Mouse (Mus musculus) stomach, embryonic 16.5 days (tissue): ENCODE measurements around the gene Oscp1. TPM values are rescaled to one million over a fixed set of nuclear protein-coding genes. Genes with fewer than 3 reads are reported as not detected.

Experiments
- ATAC-seq: fragments of 200-750 bp; cut with Nextera tagmentation; 2 replicates; pipeline ENCODE4 v1.8.0; 2017; ENCODE audit warnings: moderate number of reproducible peaks, moderate TSS enrichment; ENCODE audit not compliant: insufficient read depth, low FRiP score
- H3K27ac ChIP-seq: fragments of 300-500 bp; sonication (generic); 2 replicates; pipeline ENCODE4 v1.5.1; 2014; ENCODE audit warnings: low read length
- H3K27me3 ChIP-seq: fragments of 300-500 bp; sonication (generic); 2 replicates; pipeline ENCODE4 v1.6.1; 2014; ENCODE audit warnings: low read length, control low read depth, mixed read lengths; ENCODE audit not compliant: control insufficient read depth, insufficient read depth
- H3K36me3 ChIP-seq: fragments of 300-500 bp; sonication (generic); 2 replicates; pipeline ENCODE4 v1.6.1; 2014; ENCODE audit warnings: low read length; ENCODE audit not compliant: control insufficient read depth, insufficient read depth
- H3K4me1 ChIP-seq: fragments of 300-500 bp; sonication (generic); 2 replicates; pipeline ENCODE4 v1.6.1; 2014; ENCODE audit warnings: low read length, control low read depth, mixed read lengths; ENCODE audit not compliant: control insufficient read depth, insufficient read depth
- H3K4me2 ChIP-seq: fragments of 300-500 bp; sonication (generic); 2 replicates; pipeline ENCODE4 v1.6.1; 2014; ENCODE audit warnings: low read depth, low read length, mixed read lengths
- H3K4me3 ChIP-seq: fragments of 300-500 bp; sonication (generic); replicated peaks from 2 replicates; pipeline ENCODE4 v1.5.1; 2014; ENCODE audit warnings: mild to moderate bottlenecking, low read length
- H3K9ac ChIP-seq: fragments of 300-500 bp; sonication (generic); 2 replicates; pipeline ENCODE4 v1.6.1; 2014; ENCODE audit warnings: low read length
- H3K9me3 ChIP-seq: fragments of 300-500 bp; sonication (generic); replicated peaks from 2 replicates; pipeline ENCODE4 v1.6.1; 2016; ENCODE audit warnings: low read length, control low read depth; ENCODE audit not compliant: control insufficient read depth
- WGBS: fragments of 180-500 bp; shearing (Covaris S2); extraction: QIAGEN DNeasy Blood & Tissue Kit; methylation state at CpG from one replicate; pipeline ENCODE4 v1.1.7; 2014; 5-methylcytosine and 5-hydroxymethylcytosine counted together
- polyA plus RNA-seq: library from polyadenylated mRNA; unstranded; fragments of >200 nt; fragmentation: Nextera tagmentation; extraction: Ambion mirVana; gene quantifications from 2 replicates; pipeline ENCODE4 v1.2.1, GENCODE M21; 2015

Gene Oscp1
- polyA plus RNA-seq, 1 experiment from 2014 or later = 12.5 TPM

- Histone ChIP-seq H3K4me3 (no peak overlapping the region), H3K9me3 (no peaks in the 10 kb centered on the region), H3K4me1 (peaks cover 34% of the 10 kb centered on the region), H3K9ac (0 out of 2 replicates have a peak overlapping the region, but pooled peaks have one; percentile 7), H3K36me3 (no peaks in the 10 kb centered on the region), H3K27ac (no peak overlapping the region), H3K4me2 (no peak overlapping the region), H3K27me3 (no peaks in the 10 kb centered on the region)
- ATAC-seq = no peak
- 27% methylated on average over 6 of the region's 6 CpGs for WGBS
Observed at GRCm38 (mm10) chr4:126113943-126114342, 55.6 kb downstream of the Oscp1 start.

- no peak for ATAC-seq
- H3K4me1 ChIP-seq = peaks cover 22% of the 10 kb centered on the region
- no peak overlapping the region for H3K4me3 ChIP-seq
- peak overlapping the region; percentile 12; the same call in 1 of the 2 replicates for H3K27ac ChIP-seq
- H3K4me2 ChIP-seq = no peak overlapping the region
- no peak overlapping the region for H3K9ac ChIP-seq
- no peaks in the 10 kb centered on the region for H3K9me3 ChIP-seq
- H3K36me3 ChIP-seq = no peaks in the 10 kb centered on the region
- no peaks in the 10 kb centered on the region for H3K27me3 ChIP-seq
- WGBS = 80% methylated on average over 9 of the region's 9 CpGs
Observed at GRCm38 (mm10) chr4:126115411-126115810, 57.0 kb downstream of the Oscp1 start.

GRCm38 (mm10) chr4:126115871-126116521 lies 57.6 kb downstream of the Oscp1 start:
- no peak overlapping the region for H3K4me3 ChIP-seq
- 48% methylated on average over 6 of the region's 6 CpGs for WGBS
- peak overlapping the region; percentile 12; the same call in 1 of the 2 replicates for H3K27ac ChIP-seq
- H3K27me3 ChIP-seq = no peaks in the 10 kb centered on the region
- ATAC-seq = 0 out of 2 replicates have a peak, but pooled peaks have one; percentile 51
- H3K4me1 ChIP-seq = peaks cover 16% of the 10 kb centered on the region
- no peak overlapping the region for H3K4me2 ChIP-seq
- no peaks in the 10 kb centered on the region for H3K36me3 ChIP-seq
- H3K9ac ChIP-seq = no peak overlapping the region
- H3K9me3 ChIP-seq = no peaks in the 10 kb centered on the region

GRCm38 (mm10) chr4:126117116-126117515 lies 58.8 kb downstream of the Oscp1 start:
- H3K27me3 ChIP-seq = no peaks in the 10 kb centered on the region
- H3K4me2 ChIP-seq = no peak overlapping the region
- no peak overlapping the region for H3K4me3 ChIP-seq
- 71% methylated on average over 8 of the region's 8 CpGs for WGBS
- no peaks in the 10 kb centered on the region for H3K9me3 ChIP-seq
- no peak for ATAC-seq
- H3K9ac ChIP-seq = no peak overlapping the region
- H3K27ac ChIP-seq = no peak overlapping the region
- 0 out of 2 replicates have a peak, but pooled peaks cover 5% of the 10 kb centered on the region for H3K36me3 ChIP-seq
- peaks cover 14% of the 10 kb centered on the region; the same call in 1 of the 2 replicates for H3K4me1 ChIP-seq

- Histone ChIP-seq H3K27me3 (no peaks in the 10 kb centered on the region), H3K27ac (no peak overlapping the region), H3K4me3 (no peak overlapping the region), H3K9ac (no peak overlapping the region), H3K4me2 (no peak overlapping the region), H3K9me3 (no peaks in the 10 kb centered on the region), H3K36me3 (0 out of 2 replicates have a peak, but pooled peaks cover 5% of the 10 kb centered on the region), H3K4me1 (peaks cover 13% of the 10 kb centered on the region; the same call in 1 of the 2 replicates)
- 89% methylated on average over 4 of the region's 4 CpGs for WGBS
- ATAC-seq = no peak
Observed at GRCm38 (mm10) chr4:126118651-126119050, 60.3 kb downstream of the Oscp1 start.

- Histone ChIP-seq H3K4me3 (no peak overlapping the region), H3K9me3 (no peaks in the 10 kb centered on the region), H3K9ac (no peak overlapping the region), H3K27ac (no peak overlapping the region), H3K27me3 (no peaks in the 10 kb centered on the region), H3K36me3 (0 out of 2 replicates have a peak, but pooled peaks cover 5% of the 10 kb centered on the region), H3K4me2 (no peak overlapping the region), H3K4me1 (peaks cover 9% of the 10 kb centered on the region; the same call in 1 of the 2 replicates)
- no peak for ATAC-seq
- 90% methylated on average over 1 of the region's 1 CpGs for whole genome bisulfite sequencing
Observed at GRCm38 (mm10) chr4:126119051-126119450, 60.7 kb downstream of the Oscp1 start.

GRCm38 (mm10) chr4:126120052-126120451 lies 61.7 kb downstream of the Oscp1 start:
- no peak overlapping the region for H3K4me2 ChIP-seq
- WGBS = 90% methylated on average over 5 of the region's 5 CpGs
- H3K36me3 ChIP-seq = 0 out of 2 replicates have a peak, but pooled peaks cover 5% of the 10 kb centered on the region
- peaks cover 6% of the 10 kb centered on the region; the same call in 1 of the 2 replicates for H3K4me1 ChIP-seq
- no peak overlapping the region for H3K9ac ChIP-seq
- H3K4me3 ChIP-seq = no peak overlapping the region
- no peak for ATAC-seq
- no peaks in the 10 kb centered on the region for H3K27me3 ChIP-seq
- H3K9me3 ChIP-seq = no peaks in the 10 kb centered on the region
- H3K27ac ChIP-seq = no peak overlapping the region

GRCm38 (mm10) chr4:126120506-126120905 lies 62.1 kb downstream of the Oscp1 start:
- no peaks in the 10 kb centered on the region for H3K27me3 ChIP-seq
- no peak overlapping the region for H3K27ac ChIP-seq
- no peak overlapping the region for H3K4me3 ChIP-seq
- ATAC-seq = no peak
- H3K9me3 ChIP-seq = no peaks in the 10 kb centered on the region
- 98% methylated on average over 2 of the region's 2 CpGs for WGBS
- H3K4me2 ChIP-seq = no peak overlapping the region
- 0 out of 2 replicates have a peak, but pooled peaks cover 5% of the 10 kb centered on the region for H3K36me3 ChIP-seq
- no peak overlapping the region for H3K9ac ChIP-seq
- H3K4me1 ChIP-seq = peaks cover 6% of the 10 kb centered on the region; the same call in 1 of the 2 replicates

- Histone ChIP-seq H3K27me3 (no peaks in the 10 kb centered on the region), H3K9ac (no peak overlapping the region), H3K9me3 (no peaks in the 10 kb centered on the region), H3K4me1 (no peaks in the 10 kb centered on the region), H3K4me2 (no peak overlapping the region), H3K36me3 (peaks cover 5% of the 10 kb centered on the region; the same call in 1 of the 2 replicates), H3K4me3 (no peak overlapping the region), H3K27ac (no peak overlapping the region)
- 80% methylated on average over 10 of the region's 10 CpGs for whole genome bisulfite sequencing
- ATAC-seq = no peak
Observed at GRCm38 (mm10) chr4:126123309-126124040, 65.1 kb downstream of the Oscp1 start.
